Mouse (Mus musculus) heart, embryonic 13.5 days (tissue): ENCODE measurements at regions not wholly inside any gene's neighbourhood (a gene's known extent, or its start where the extent isn't known, plus 50 kb on each side); places are given as distances from the start of the nearest gene placed in this dataset.

Source experiments
- ATAC-seq: fragments of 200-750 bp; cut with Nextera tagmentation; 2 replicates; pipeline ENCODE4 v1.8.0; 2017; ENCODE audit warnings: moderate TSS enrichment; ENCODE audit not compliant: insufficient number of reproducible peaks, low FRiP score, low TSS enrichment; ENCODE audit errors: extremely low read depth
- H3K27ac ChIP-seq: fragments of 300-500 bp; sonication (generic); replicated peaks from 2 replicates; pipeline ENCODE4 v1.5.1; 2015; ENCODE audit warnings: moderate library complexity, mild to moderate bottlenecking, inconsistent platforms
- H3K27me3 ChIP-seq: fragments of 300-500 bp; sonication (generic); replicated peaks from 2 replicates; pipeline ENCODE4 v1.6.1; 2015; ENCODE audit warnings: mild to moderate bottlenecking, inconsistent platforms
- H3K36me3 ChIP-seq: fragments of 300-500 bp; sonication (generic); 2 replicates; pipeline ENCODE4 v1.6.1; 2015; ENCODE audit warnings: mild to moderate bottlenecking, inconsistent platforms
- H3K4me1 ChIP-seq: fragments of 300-500 bp; sonication (generic); 2 replicates; pipeline ENCODE4 v1.6.1; 2015; ENCODE audit warnings: inconsistent platforms
- H3K4me2 ChIP-seq: fragments of 300-500 bp; sonication (generic); 2 replicates; pipeline ENCODE4 v1.6.1; 2015; ENCODE audit warnings: inconsistent platforms, mild to moderate bottlenecking, moderate library complexity
- H3K4me3 ChIP-seq: fragments of 300-500 bp; sonication (generic); 2 replicates; pipeline ENCODE4 v1.5.1; 2015; ENCODE audit warnings: moderate library complexity, mild to moderate bottlenecking, inconsistent platforms
- H3K9ac ChIP-seq: fragments of 300-500 bp; sonication (generic); 2 replicates; pipeline ENCODE4 v1.6.1; 2015; ENCODE audit warnings: inconsistent platforms, mild to moderate bottlenecking, moderate library complexity
- H3K9me3 ChIP-seq: fragments of 300-500 bp; sonication (generic); 2 replicates; pipeline ENCODE4 v1.6.1; 2016; ENCODE audit warnings: inconsistent platforms
- WGBS: fragments of 180-500 bp; shearing (Covaris S2); methylation state at CpG from one replicate; pipeline ENCODE4 v1.1.7; 2015; ENCODE audit warnings: mixed read lengths; 5-methylcytosine and 5-hydroxymethylcytosine counted together

DNA sequence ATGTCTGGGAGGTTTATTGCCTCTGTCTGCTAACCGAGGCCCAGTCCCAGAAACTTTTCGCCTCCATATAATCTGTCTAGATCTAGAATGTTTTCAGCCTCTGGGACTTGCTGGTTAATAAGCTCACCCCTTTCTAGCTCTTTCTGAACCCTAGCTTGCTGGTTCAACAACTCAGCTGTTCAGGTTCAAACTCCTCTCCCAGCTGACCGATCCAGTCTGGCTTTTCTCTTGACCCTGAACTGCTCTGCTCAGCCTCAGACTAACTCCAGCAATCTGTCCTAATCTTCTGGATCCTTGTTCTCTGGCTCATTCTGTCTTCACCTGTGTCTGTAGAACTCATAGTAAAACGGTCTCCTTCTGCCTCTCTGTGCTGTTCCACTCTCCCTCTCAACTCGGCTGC lies 86.2 kb upstream of the Plxnc1 start:
- 63% methylated on average over 5 of the region's 5 CpGs for WGBS

DNA sequence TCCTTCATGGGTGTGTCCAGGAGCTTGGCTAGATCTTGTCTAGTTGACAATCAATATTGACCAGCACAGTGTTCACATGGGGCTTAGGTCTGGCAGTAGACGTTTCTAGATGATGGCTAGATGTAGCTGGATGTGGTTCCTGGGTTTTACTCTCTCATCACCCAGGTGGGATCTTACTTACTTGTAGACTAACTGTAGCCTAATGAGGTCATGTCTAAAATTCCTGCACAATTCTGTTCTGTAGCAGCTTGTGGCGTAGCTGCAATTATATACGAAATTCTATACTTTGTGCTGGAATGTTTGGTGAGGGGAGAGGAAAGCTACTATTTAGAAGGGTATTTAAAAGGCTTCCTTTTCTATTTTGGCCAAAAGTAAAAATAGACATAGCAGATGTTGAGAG lies 84.9 kb upstream of the Plxnc1 start:
- WGBS = 64% methylated on average over 3 of the region's 3 CpGs
- H3K4me1 ChIP-seq = no peaks in the 10 kb centered on the region
- ATAC-seq = no peak
- no peaks in the 10 kb centered on the region for H3K9me3 ChIP-seq
- no peaks in the 10 kb centered on the region for H3K27me3 ChIP-seq
- no peak overlapping the region for H3K4me2 ChIP-seq
- no peak overlapping the region for H3K27ac ChIP-seq
- H3K4me3 ChIP-seq = no peak overlapping the region
- H3K36me3 ChIP-seq = no peaks in the 10 kb centered on the region
- no peak overlapping the region for H3K9ac ChIP-seq

More for the DNA sequence above, 86.2 kb upstream of the Plxnc1 start:
- no peaks in the 10 kb centered on the region for H3K4me1 ChIP-seq
- no peak for ATAC-seq
- no peaks in the 10 kb centered on the region for H3K36me3 ChIP-seq
- no peak overlapping the region for H3K27ac ChIP-seq
- H3K27me3 ChIP-seq = no peaks in the 10 kb centered on the region
- H3K4me2 ChIP-seq = no peak overlapping the region
- no peak overlapping the region for H3K9ac ChIP-seq
- no peaks in the 10 kb centered on the region for H3K9me3 ChIP-seq
- H3K4me3 ChIP-seq = no peak overlapping the region

DNA sequence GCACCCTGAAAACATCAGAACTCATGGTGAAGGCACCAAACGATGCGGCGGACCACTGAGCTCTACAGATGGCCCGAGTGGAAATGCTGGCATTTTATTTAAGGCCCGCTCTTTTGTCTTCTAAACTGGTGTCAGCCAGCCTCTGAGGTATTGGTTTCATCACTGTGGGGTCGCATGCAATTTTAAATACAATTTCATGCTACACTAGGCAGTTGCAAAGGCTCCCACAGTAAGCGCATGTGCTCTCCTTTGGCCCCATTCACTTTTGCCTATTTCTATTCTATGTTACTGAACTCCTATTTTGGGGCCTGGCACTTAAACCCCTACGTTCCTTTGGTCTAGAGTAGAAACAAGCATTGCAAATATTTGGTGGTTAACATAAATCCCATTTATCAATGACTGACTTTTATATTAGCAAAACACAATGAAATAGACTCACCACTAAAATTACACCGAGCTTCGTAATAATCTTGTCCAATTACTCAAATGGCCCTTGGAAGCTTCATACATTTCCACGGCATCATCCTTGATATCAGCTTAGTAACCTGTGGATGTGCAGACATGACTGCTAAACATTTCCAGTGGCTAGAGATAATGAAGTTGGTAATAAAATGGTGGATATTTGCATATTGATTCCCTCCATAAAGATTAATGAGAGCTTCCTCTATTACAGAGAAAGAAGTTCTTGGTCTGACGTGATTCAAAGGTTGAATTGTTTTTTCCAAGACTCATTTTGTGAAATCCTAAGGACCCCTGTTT lies 81.1 kb upstream of the Plxnc1 start:
- ATAC-seq = no peak
- Histone ChIP-seq H3K27me3 (no peaks in the 10 kb centered on the region), H3K9ac (no peak overlapping the region), H3K9me3 (no peaks in the 10 kb centered on the region), H3K4me2 (no peak overlapping the region), H3K4me3 (no peak overlapping the region), H3K4me1 (no peaks in the 10 kb centered on the region), H3K27ac (no peak overlapping the region), H3K36me3 (no peaks in the 10 kb centered on the region)
- WGBS = 87% methylated on average over 12 of the region's 12 CpGs

DNA sequence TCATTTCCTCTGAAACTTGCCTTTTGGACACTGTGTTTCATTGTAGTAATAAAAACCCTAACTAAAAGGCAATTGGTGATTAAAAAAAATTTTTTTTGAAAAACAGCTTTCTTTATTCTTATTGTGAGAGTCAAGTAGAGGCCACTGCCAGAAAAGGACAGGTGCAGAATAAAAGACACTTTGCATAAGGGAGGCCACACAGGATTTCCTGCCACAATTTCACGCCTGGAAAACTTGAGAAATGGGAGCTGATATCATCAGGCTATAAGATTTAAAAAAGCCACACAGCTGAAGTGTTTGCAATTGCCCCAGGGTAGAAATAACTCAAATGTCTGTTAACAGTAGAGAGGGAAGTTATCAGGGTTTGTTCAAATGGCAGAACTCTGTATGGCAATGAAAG lies 76.6 kb upstream of the Plxnc1 start:
- Histone ChIP-seq H3K4me2 (no peak overlapping the region), H3K36me3 (no peaks in the 10 kb centered on the region), H3K27ac (no peak overlapping the region), H3K4me3 (no peak overlapping the region), H3K27me3 (no peaks in the 10 kb centered on the region), H3K9ac (no peak overlapping the region), H3K4me1 (no peaks in the 10 kb centered on the region), H3K9me3 (0 out of 2 replicates have a peak, but pooled peaks cover 4% of the 10 kb centered on the region)
- 52% methylated on average over 1 of the region's 1 CpGs for WGBS
- ATAC-seq = no peak

DNA sequence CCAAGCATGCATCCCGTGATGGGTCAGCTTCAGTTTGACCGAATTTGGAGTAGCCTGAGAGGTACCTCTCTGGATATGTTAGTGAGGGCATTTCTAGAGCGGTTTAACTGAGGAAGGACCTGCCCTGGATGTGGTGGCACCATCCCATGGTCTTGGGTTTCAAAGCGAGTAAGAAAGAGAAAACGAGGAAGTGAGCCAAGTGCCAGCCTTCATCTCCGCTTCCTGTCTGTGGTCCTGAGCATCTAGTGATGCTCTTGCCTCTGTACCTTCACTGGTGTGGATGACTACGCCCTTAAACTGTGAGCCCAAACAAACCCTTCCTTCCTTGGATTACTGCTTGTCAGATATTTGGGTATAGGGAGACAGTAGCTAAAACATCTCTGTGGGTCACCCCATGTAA lies 72.3 kb upstream of the Plxnc1 start:
- Histone ChIP-seq H3K9me3 (0 out of 2 replicates have a peak, but pooled peaks cover 4% of the 10 kb centered on the region), H3K27me3 (no peaks in the 10 kb centered on the region), H3K27ac (no peak overlapping the region), H3K4me1 (peaks cover 8% of the 10 kb centered on the region), H3K9ac (no peak overlapping the region), H3K36me3 (no peaks in the 10 kb centered on the region), H3K4me2 (no peak overlapping the region), H3K4me3 (no peak overlapping the region)
- ATAC-seq = no peak
- 79% methylated on average over 7 of the region's 7 CpGs for WGBS

DNA sequence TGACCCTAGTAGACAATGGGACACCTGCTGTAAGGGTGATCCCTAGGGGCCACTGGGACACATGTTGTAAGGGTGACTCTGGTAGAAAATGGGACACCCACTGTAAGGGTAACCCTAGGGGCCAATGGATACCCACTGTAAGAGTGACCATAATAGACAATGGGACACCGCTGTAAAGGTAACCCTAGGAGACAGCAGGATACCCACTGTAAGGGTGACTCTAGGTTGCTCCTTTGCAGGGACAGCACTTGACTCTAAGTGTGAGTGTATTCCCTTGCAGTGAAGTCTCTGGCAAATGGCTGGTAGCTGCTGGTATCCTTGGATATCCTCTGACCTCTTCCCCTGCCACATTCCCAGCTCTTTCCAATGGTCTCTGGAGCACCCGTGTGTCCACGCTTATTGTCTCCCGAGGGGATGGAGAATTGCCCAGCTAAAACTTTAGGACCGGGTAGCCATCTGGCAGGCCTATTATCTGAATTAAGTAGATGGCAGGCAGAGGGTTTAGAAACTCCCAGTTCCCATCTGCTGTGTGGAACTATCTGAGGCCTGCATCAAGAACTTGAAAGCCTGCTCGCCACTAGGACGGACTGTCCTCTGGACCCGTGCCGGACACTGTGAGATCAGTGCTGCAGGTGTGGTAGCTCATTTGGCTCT lies 70.8 kb upstream of the Plxnc1 start:
- Histone ChIP-seq H3K4me3 (no peak overlapping the region), H3K27ac (no peak overlapping the region), H3K4me1 (peaks cover 8% of the 10 kb centered on the region), H3K9me3 (0 out of 2 replicates have a peak, but pooled peaks cover 4% of the 10 kb centered on the region), H3K9ac (no peak overlapping the region), H3K36me3 (no peaks in the 10 kb centered on the region), H3K27me3 (no peaks in the 10 kb centered on the region), H3K4me2 (no peak overlapping the region)
- ATAC-seq = no peak
- WGBS = 87% methylated on average over 9 of the region's 9 CpGs

DNA sequence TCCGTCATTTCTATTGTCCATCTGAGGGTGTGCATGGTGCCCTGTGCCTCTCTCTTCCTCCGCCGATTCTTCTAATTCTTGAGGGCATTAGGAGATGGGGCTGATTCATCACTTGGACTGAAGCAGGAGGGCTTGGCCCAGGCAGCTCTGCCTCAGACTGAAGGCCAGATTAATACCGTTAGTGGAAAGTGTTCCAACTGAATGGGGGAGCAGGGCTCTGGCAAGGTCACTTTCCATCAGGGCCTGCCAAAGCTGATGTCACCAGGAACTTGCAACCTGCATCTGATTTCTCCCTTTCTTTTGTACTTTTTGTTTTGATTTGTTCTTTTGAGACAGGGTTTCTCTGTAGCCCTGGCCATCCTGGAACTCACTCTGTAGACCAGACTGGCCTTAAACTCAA lies 69.3 kb upstream of the Plxnc1 start:
- no peak overlapping the region for H3K4me3 ChIP-seq
- 60% methylated on average over 4 of the region's 4 CpGs for WGBS
- peak overlapping the region; percentile 26; the same call in 1 of the 2 replicates for H3K27ac ChIP-seq
- 0 out of 2 replicates have a peak, but pooled peaks cover 4% of the 10 kb centered on the region for H3K9me3 ChIP-seq
- no peak overlapping the region for H3K9ac ChIP-seq
- ATAC-seq = no peak
- no peaks in the 10 kb centered on the region for H3K27me3 ChIP-seq
- no peak overlapping the region for H3K4me2 ChIP-seq
- H3K4me1 ChIP-seq = peaks cover 8% of the 10 kb centered on the region
- H3K36me3 ChIP-seq = no peaks in the 10 kb centered on the region

DNA sequence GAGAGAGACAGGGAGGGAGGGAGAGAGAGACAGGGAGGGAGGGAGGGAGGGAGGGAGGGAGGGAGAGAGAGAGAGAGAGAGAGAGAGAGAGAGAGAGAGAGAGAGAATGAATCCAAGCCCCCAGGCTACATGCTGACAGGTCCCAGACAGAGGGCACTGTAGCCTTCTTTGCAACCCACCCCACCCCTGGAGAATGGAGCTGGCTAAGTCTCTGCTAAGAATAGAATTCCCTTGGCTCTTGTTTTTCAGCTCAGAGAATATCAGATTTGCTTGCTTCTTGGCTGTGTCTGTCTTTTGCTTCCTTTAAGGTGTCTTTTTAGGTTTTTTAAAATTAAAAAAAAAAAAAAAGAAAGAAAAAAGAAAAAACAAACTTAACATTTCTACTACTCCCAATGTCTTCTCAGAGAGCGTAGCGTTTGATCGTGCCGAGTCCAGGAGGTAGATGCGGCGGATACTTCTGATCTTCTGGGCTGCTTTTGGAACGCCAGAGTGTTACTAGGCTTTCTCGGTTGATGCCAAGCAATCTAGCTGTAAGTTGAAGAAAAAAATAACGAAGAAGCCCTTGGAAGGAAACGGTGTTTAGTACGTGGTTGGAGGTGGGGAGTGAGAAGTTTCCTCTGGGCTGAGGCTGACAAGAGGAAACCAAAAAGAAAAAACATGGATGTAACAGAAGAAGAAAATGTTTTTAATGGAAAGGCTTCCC lies 68.7 kb upstream of the Plxnc1 start:
- no peak overlapping the region for H3K4me3 ChIP-seq
- H3K4me2 ChIP-seq = no peak overlapping the region
- peak overlapping the region; percentile 26 for H3K27ac ChIP-seq
- H3K9me3 ChIP-seq = 0 out of 2 replicates have a peak, but pooled peaks cover 4% of the 10 kb centered on the region
- no peak for ATAC-seq
- no peak overlapping the region for H3K9ac ChIP-seq
- H3K27me3 ChIP-seq = no peaks in the 10 kb centered on the region
- WGBS = 77% methylated on average over 11 of the region's 11 CpGs
- H3K36me3 ChIP-seq = no peaks in the 10 kb centered on the region
- peaks cover 8% of the 10 kb centered on the region for H3K4me1 ChIP-seq

DNA sequence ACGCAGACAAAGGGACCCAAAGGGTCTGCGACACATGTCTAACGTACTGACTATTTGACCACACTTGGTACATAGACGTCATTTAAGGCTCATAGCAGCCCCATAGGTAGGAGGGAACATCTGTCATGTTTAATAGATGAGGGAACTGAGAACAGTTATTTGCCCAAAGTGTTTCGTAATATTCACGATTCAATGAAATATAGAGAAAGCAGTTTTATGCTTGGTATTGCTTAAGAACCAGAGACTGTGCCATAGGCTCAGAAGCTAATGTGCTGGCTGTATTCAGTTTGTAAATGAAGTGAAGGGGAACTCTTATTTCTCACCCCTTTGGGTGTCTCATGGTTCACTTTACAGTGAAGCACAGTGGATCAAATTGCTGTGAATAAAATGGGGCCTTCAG lies 65.7 kb upstream of the Plxnc1 start:
- Histone ChIP-seq H3K4me1 (peaks cover 8% of the 10 kb centered on the region), H3K27ac (no peak overlapping the region), H3K36me3 (no peaks in the 10 kb centered on the region), H3K9ac (no peak overlapping the region), H3K4me2 (no peak overlapping the region), H3K4me3 (no peak overlapping the region), H3K27me3 (no peaks in the 10 kb centered on the region), H3K9me3 (no peaks in the 10 kb centered on the region)
- 91% methylated on average over 6 of the region's 6 CpGs for WGBS
- no peak for ATAC-seq

DNA sequence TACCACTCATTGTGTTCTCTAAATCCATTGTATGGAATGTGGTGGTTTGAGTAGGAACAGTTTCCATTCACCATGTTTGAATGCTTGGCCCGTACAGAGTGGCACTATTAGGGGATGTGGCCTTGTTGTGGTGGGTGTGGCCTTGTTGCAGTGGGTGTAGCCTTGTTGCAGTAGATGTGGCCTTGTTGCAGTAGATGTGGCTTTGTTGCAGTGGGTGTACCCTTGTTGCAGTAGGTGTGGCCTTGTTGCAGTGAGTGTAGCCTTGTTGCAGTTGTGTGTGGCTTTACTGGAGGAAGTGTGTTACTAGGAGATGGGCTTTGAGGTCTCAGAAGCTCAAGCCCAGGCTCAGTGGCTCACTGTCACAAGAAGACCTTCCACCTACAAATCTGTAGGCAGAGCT lies 64.4 kb upstream of the Plxnc1 start:
- Histone ChIP-seq H3K9me3 (no peaks in the 10 kb centered on the region; the same call in 1 of the 2 replicates), H3K4me3 (no peak overlapping the region), H3K27me3 (no peaks in the 10 kb centered on the region), H3K36me3 (no peaks in the 10 kb centered on the region), H3K9ac (no peak overlapping the region), H3K4me2 (no peak overlapping the region), H3K27ac (no peak overlapping the region), H3K4me1 (peaks cover 7% of the 10 kb centered on the region)
- 68% methylated on average over 1 of the region's 1 CpGs for WGBS
- no peak for ATAC-seq

DNA sequence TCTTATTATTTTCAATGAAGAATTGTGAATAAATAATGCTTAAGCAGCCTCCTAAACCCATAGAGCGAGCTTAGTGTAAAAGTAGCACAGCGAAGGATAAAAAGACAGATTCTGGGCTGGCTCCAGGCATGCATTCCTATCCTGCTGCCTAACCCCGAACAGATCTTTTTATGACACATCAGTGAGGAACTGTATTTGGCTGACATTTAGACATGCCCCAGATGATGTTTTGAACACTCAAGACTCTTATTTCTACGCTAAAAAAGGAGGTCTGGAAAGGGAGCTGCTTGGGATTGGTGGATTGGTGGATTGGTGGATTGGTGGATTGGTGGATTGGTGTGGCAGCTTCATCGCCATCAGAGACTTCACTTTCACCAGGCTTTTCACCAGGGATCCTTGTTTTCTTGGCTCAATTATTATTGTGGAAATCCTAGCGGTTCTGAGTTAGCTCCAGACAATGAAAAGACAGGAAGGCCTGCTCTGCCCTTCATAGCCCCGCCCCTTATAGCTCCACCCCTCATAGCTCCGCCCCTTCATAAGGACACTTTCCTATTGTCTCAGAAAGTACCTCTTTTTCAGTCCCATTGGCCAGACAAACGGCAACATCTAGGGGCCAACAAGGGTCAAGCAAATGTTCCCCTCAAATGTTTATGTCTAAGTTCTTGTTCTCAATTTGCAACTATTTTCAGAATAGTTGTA lies 59.6 kb upstream of the Plxnc1 start:
- peak overlapping the region; percentile 63 for H3K27ac ChIP-seq
- 63% methylated on average over 9 of the region's 9 CpGs for WGBS
- no peaks in the 10 kb centered on the region; the same call in 1 of the 2 replicates for H3K9me3 ChIP-seq
- H3K27me3 ChIP-seq = no peaks in the 10 kb centered on the region
- no peak overlapping the region for H3K4me3 ChIP-seq
- no peak overlapping the region for H3K9ac ChIP-seq
- no peak for ATAC-seq
- H3K36me3 ChIP-seq = no peaks in the 10 kb centered on the region
- H3K4me1 ChIP-seq = peaks cover 11% of the 10 kb centered on the region; the same call in 1 of the 2 replicates
- no peak overlapping the region for H3K4me2 ChIP-seq
